Mouse (Mus musculus): ENCODE results near the gene Gm49661.

- TF ChIP-seq CTCF (conservative IDR thresholded peaks at IDR 0.05; ENCODE audit: insufficient read depth, insufficient read length, low read depth, low read length) (no peak), POLR2A (IDR thresholded peaks at IDR 0.05; ENCODE audit: low read depth, low read length) (peak; percentile 100)
Measured at GRCm38 (mm10) chr8:84978248-84978940, 9.2 kb upstream of the Gm49661 start, which contains the start of gene Junb.
